Mouse (Mus musculus) G1E (cell line): ENCODE results near the gene Kcnq1. TPM values are rescaled to one million over a fixed set of nuclear protein-coding genes. Genes with fewer than 3 reads are reported as not detected.

Experiments
- ATAC-seq: 2 replicates; pipeline ENCODE4 v1.8.0; 2016; ENCODE audit warnings: mild to moderate bottlenecking; ENCODE audit not compliant: insufficient number of reproducible peaks, poor library complexity, low FRiP score, severe bottlenecking; ENCODE audit errors: extremely low read depth
- DNase-seq: peaks from one replicate; pipeline ENCODE4 v3.0.0; 2012; ENCODE audit warnings: low spot score
- H3K27me3 ChIP-seq: 2 replicates; pipeline ENCODE4 v1.6.1; 2012; ENCODE audit warnings: mild to moderate bottlenecking, low read length, inconsistent platforms; ENCODE audit not compliant: insufficient read depth
- H3K36me3 ChIP-seq: replicated peaks from 2 replicates; pipeline ENCODE3; 2012; ENCODE audit warnings: mild to moderate bottlenecking, inconsistent platforms
- H3K4me1 ChIP-seq: 2 replicates; pipeline ENCODE4 v1.6.1; 2012; ENCODE audit warnings: low read depth, low read length, inconsistent platforms, mixed read lengths; ENCODE audit not compliant: insufficient read depth
- H3K4me3 ChIP-seq: 2 replicates; pipeline ENCODE4 v1.5.1; 2012; ENCODE audit warnings: low read depth, mild to moderate bottlenecking, inconsistent platforms, low read length, moderate library complexity, mixed read lengths
- H3K9me3 ChIP-seq: replicated peaks from 2 replicates; pipeline ENCODE4 v1.6.1; 2012; ENCODE audit warnings: inconsistent platforms
- CTCF ChIP-seq: IDR thresholded peaks from 2 replicates; pipeline ENCODE4 v1.5.1; 2012; ENCODE audit warnings: low read depth, low read length, inconsistent platforms, mixed read lengths
- GATA1 ChIP-seq: IDR thresholded peaks from 2 replicates; pipeline ENCODE4 v1.6.1; 2012; ENCODE audit warnings: borderline replicate concordance, low read length, inconsistent platforms, mixed read lengths
- GATA2 ChIP-seq: IDR thresholded peaks from 2 replicates; pipeline ENCODE4 v1.6.1; 2012; ENCODE audit warnings: low read depth, low read length, inconsistent platforms, borderline replicate concordance
- POLR2AphosphoS5 ChIP-seq: IDR thresholded peaks from 2 replicates; pipeline ENCODE4 v1.6.1; 2012; ENCODE audit warnings: low read depth, low read length, inconsistent platforms; ENCODE audit not compliant: insufficient replicate concordance
- TAL1 ChIP-seq: conservative IDR thresholded peaks from 2 replicates; pipeline ENCODE4 v1.6.1; 2012; ENCODE audit warnings: low read depth, low read length, inconsistent platforms, mixed read lengths
- polyA plus RNA-seq: library from polyadenylated mRNA; stranded (reverse); fragments of >175 nt; gene quantifications from 2 replicates; pipeline ENCODE4 v1.2.3, GENCODE M21; 2012
- total RNA-seq, 2 experiments: library from RNA; stranded (forward) in 1 of 2; stranded (reverse) in 1 of 2; fragments of 200-1000 nt in 1 of 2; fragments of >200 nt in 1 of 2; fragmentation: Nextera tagmentation in 1 of 2; gene quantifications; 2 replicates each; pipeline ENCODE4 v1.2.3; 2014 to 2017

Gene Kcnq1
- total and polyA plus RNA-seq, 3 experiments: not detected

- no peak for DNase-seq
- peaks cover 32% of the 10 kb centered on the region for H3K27me3 ChIP-seq
Observed at GRCm38 (mm10) chr7:143419585-143420160, 313.5 kb downstream of the Kcnq1 start.

GRCm38 (mm10) chr7:143428142-143428813, 322.1 kb downstream of the Kcnq1 start:
- ATAC-seq: no peak
- Histone ChIP-seq H3K27me3 (peaks cover 37% of the 10 kb centered on the region), H3K4me1 (no peaks in the 10 kb centered on the region), H3K36me3 (no peaks in the 10 kb centered on the region), H3K9me3 (no peaks in the 10 kb centered on the region), H3K4me3 (no peak overlapping the region)
- no peak for DNase-seq
- TF ChIP-seq CTCF: no peak
- no peak for TF ChIP-seq POLR2AphosphoS5
- TF ChIP-seq GATA2: no peak
- no peak for TF ChIP-seq GATA1
- no peak for TF ChIP-seq TAL1

More at GRCm38 (mm10) chr7:143419585-143420160, 313.5 kb downstream of the Kcnq1 start:
- Histone ChIP-seq H3K36me3 (no peaks in the 10 kb centered on the region), H3K4me3 (no peak overlapping the region), H3K9me3 (no peaks in the 10 kb centered on the region), H3K4me1 (no peaks in the 10 kb centered on the region)
- no peak for TF ChIP-seq CTCF
- no peak for TF ChIP-seq POLR2AphosphoS5
- no peak for TF ChIP-seq TAL1
- no peak for TF ChIP-seq GATA2
- no peak for TF ChIP-seq GATA1
- no peak for ATAC-seq

GRCm38 (mm10) chr7:143428814-143429499, 322.8 kb downstream of the Kcnq1 start:
- H3K9me3 ChIP-seq: no peaks in the 10 kb centered on the region
- no peak overlapping the region for H3K4me3 ChIP-seq
- H3K27me3 ChIP-seq: peaks cover 44% of the 10 kb centered on the region
- H3K36me3 ChIP-seq: no peaks in the 10 kb centered on the region
- H3K4me1 ChIP-seq: no peaks in the 10 kb centered on the region
- TF ChIP-seq GATA1: no peak
- TF ChIP-seq TAL1: no peak
- no peak for TF ChIP-seq CTCF
- no peak for TF ChIP-seq POLR2AphosphoS5
- no peak for TF ChIP-seq GATA2
- no peak for DNase-seq
- ATAC-seq: no peak

- no peaks in the 10 kb centered on the region for H3K4me1 ChIP-seq
- H3K36me3 ChIP-seq: no peaks in the 10 kb centered on the region
- H3K4me3 ChIP-seq: no peak overlapping the region
- no peak for ATAC-seq
- no peak for TF ChIP-seq TAL1
- TF ChIP-seq GATA1: no peak
- peaks cover 42% of the 10 kb centered on the region for H3K27me3 ChIP-seq
- DNase-seq: no peak
- H3K9me3 ChIP-seq: no peaks in the 10 kb centered on the region
Observed at GRCm38 (mm10) chr7:143432631-143433030, 326.5 kb downstream of the Kcnq1 start.

- DNase-seq (no peak), ATAC-seq (no peak)
- no peaks in the 10 kb centered on the region for H3K4me1 ChIP-seq
- no peaks in the 10 kb centered on the region for H3K9me3 ChIP-seq
- peaks cover 42% of the 10 kb centered on the region for H3K27me3 ChIP-seq
- H3K36me3 ChIP-seq: no peaks in the 10 kb centered on the region
- no peak overlapping the region for H3K4me3 ChIP-seq
- TF ChIP-seq GATA1 (no peak), CTCF (no peak), POLR2AphosphoS5 (no peak), GATA2 (no peak), TAL1 (no peak)
Observed at GRCm38 (mm10) chr7:143433331-143433730, 327.2 kb downstream of the Kcnq1 start.

GRCm38 (mm10) chr7:143437231-143437893, 331.2 kb downstream of the Kcnq1 start:
- Histone ChIP-seq H3K36me3 (no peaks in the 10 kb centered on the region), H3K4me1 (no peaks in the 10 kb centered on the region), H3K9me3 (no peaks in the 10 kb centered on the region), H3K4me3 (no peak overlapping the region), H3K27me3 (peaks cover 36% of the 10 kb centered on the region)
- ATAC-seq (no peak), DNase-seq (no peak)
- TF ChIP-seq GATA2 (no peak), CTCF (no peak)
